Mouse (Mus musculus): ENCODE results near the gene Zfp385b.

The Zfp385b gene

GRCm38 (mm10) chr2:77790846-77791245 is 28.6 kb downstream of the Zfp385b start:
- no peak for DNase-seq (ENCODE audit: low spot score in 2 of 2)

GRCm38 (mm10) chr2:77790295-77790694 is 29.1 kb downstream of the Zfp385b start:
- DNase-seq (ENCODE audit: low spot score in 2 of 2): no peak

- no peak for DNase-seq (ENCODE audit: low spot score in 2 of 2)
Measured at GRCm38 (mm10) chr2:77781390-77781789, 38.0 kb downstream of the Zfp385b start.

GRCm38 (mm10) chr2:77777781-77778180 is 41.7 kb downstream of the Zfp385b start:
- no peak for DNase-seq (ENCODE audit: low spot score in 2 of 2)

- no peak for DNase-seq (ENCODE audit: low spot score in 2 of 2)
Measured at GRCm38 (mm10) chr2:77777047-77777686, 42.3 kb downstream of the Zfp385b start.

- DNase-seq (ENCODE audit: low spot score in 2 of 2): no peak
Measured at GRCm38 (mm10) chr2:77775247-77775880, 44.1 kb downstream of the Zfp385b start.

- no peak for DNase-seq (ENCODE audit: low spot score in 2 of 2)
Measured at GRCm38 (mm10) chr2:77770056-77770697, 49.3 kb downstream of the Zfp385b start.

GRCm38 (mm10) chr2:77768321-77768886 is 51.0 kb downstream of the Zfp385b start:
- peak; percentile 22 to 30 for DNase-seq (ENCODE audit: low spot score in 2 of 2)

GRCm38 (mm10) chr2:77761967-77762366 is 57.5 kb downstream of the Zfp385b start:
- DNase-seq (ENCODE audit: low spot score in 2 of 2): no peak

- peak in 1 of 2 experiments; percentile 21 for DNase-seq (ENCODE audit: low spot score in 2 of 2)
Measured at GRCm38 (mm10) chr2:77758403-77759071, 60.9 kb downstream of the Zfp385b start.

GRCm38 (mm10) chr2:77752491-77752890 is 66.9 kb downstream of the Zfp385b start:
- DNase-seq (ENCODE audit: low spot score in 2 of 2): no peak

- no peak for DNase-seq (ENCODE audit: low spot score in 2 of 2)
Measured at GRCm38 (mm10) chr2:77749631-77750030, 69.8 kb downstream of the Zfp385b start.

GRCm38 (mm10) chr2:77746417-77746816 is 73.0 kb downstream of the Zfp385b start:
- DNase-seq (ENCODE audit: low spot score in 2 of 2): no peak

GRCm38 (mm10) chr2:77745246-77745645 is 74.2 kb downstream of the Zfp385b start:
- no peak for DNase-seq (ENCODE audit: low spot score in 2 of 2)

GRCm38 (mm10) chr2:77742359-77742758 is 77.1 kb downstream of the Zfp385b start:
- DNase-seq (ENCODE audit: low spot score in 2 of 2): no peak

GRCm38 (mm10) chr2:77730196-77730595 is 89.2 kb downstream of the Zfp385b start:
- no peak for DNase-seq (ENCODE audit: low spot score in 2 of 2)

- DNase-seq (ENCODE audit: low spot score in 2 of 2): no peak
Measured at GRCm38 (mm10) chr2:77726798-77727197, 92.6 kb downstream of the Zfp385b start.

- no peak for DNase-seq (ENCODE audit: low spot score in 2 of 2)
Measured at GRCm38 (mm10) chr2:77720806-77721205, 98.6 kb downstream of the Zfp385b start.

- DNase-seq (ENCODE audit: low spot score in 2 of 2): no peak
Measured at GRCm38 (mm10) chr2:77716367-77716766, 103.1 kb downstream of the Zfp385b start.

GRCm38 (mm10) chr2:77713886-77714285 is 105.6 kb downstream of the Zfp385b start:
- no peak for DNase-seq (ENCODE audit: low spot score in 2 of 2)

GRCm38 (mm10) chr2:77711751-77712150 is 107.7 kb downstream of the Zfp385b start:
- peak in 1 of 2 experiments; percentile 0 for DNase-seq (ENCODE audit: low spot score in 2 of 2)

- DNase-seq (ENCODE audit: low spot score in 2 of 2): peak in 1 of 2 experiments; percentile 14
Measured at GRCm38 (mm10) chr2:77709206-77709794, 110.1 kb downstream of the Zfp385b start.

All from frontal cortex, postnatal 25 days (tissue).